ENCODE assay signal across 10 mouse cellular contexts in genomic region chr8:104601386-104601785, GRCm38 (mm10). TPM values are rescaled to one million over a fixed set of nuclear protein-coding genes. Genes with fewer than 3 reads are reported as not detected.
A peak's percentile ranks its signal among the peaks of the same experiment; 100 is the strongest.
DNase-seq lines count a peak whose midpoint lies in the region; ATAC-seq and TF ChIP-seq lines count a peak whose summit lies in the region.
"Had no signal": no experiment of that assay in that cellular context is flagged by ENCODE, and none has a peak within 500 bp of the region (broad histone marks: within the 10 kb centered on the region; RNA-seq: fewer than 3 reads in every experiment).

No protein-coding gene starts in this region.

- peaks cover 41% of the 10 kb centered on the region for H3K4me1 ChIP-seq in heart, embryonic 12.5 days (replicated peaks)
- peaks cover 3% of the 10 kb centered on the region for H3K4me1 ChIP-seq in heart, adult 2 months (ENCODE audit: control insufficient read depth, insufficient read depth, low read length)
- H3K4me1 ChIP-seq in midbrain, embryonic 10.5 days, result peaks cover 21% of the 10 kb centered on the region
- H3K4me1 ChIP-seq in midbrain, embryonic 16.5 days (ENCODE audit: control insufficient read depth, insufficient read depth, low read length), result no peaks in the 10 kb centered on the region; the same call in 1 of the 2 replicates
- H3K4me1 ChIP-seq in limb, embryonic 10.5 days, result peaks cover 31% of the 10 kb centered on the region
- H3K4me1 ChIP-seq in stomach, postnatal 0 days (replicated peaks; ENCODE audit: control insufficient read depth, insufficient read depth), result no peaks in the 10 kb centered on the region

- H3K27ac ChIP-seq in heart, embryonic 12.5 days (ENCODE audit: poor library complexity, severe bottlenecking), result no peak overlapping the region
- H3K27ac ChIP-seq in heart, adult 2 months, result no peak overlapping the region
- no peak overlapping the region; the same call in 1 of the 2 replicates for H3K27ac ChIP-seq in midbrain, embryonic 10.5 days (replicated peaks)
- H3K27ac ChIP-seq in midbrain, embryonic 16.5 days (ENCODE audit: low read length), result no peak overlapping the region
- peak overlapping the region; percentile 56; the same call in 1 of the 2 replicates for H3K27ac ChIP-seq in limb, embryonic 10.5 days
- no peak overlapping the region for H3K27ac ChIP-seq in stomach, postnatal 0 days (replicated peaks)

- peak overlapping the region; percentile 69 for H3K4me2 ChIP-seq in heart, embryonic 12.5 days
- H3K4me2 ChIP-seq in midbrain, embryonic 16.5 days (ENCODE audit: low read length), result no peak overlapping the region
- H3K4me2 ChIP-seq in stomach, postnatal 0 days (replicated peaks; ENCODE audit: low read depth), result peak overlapping the region; percentile 54; the same call in 1 of the 2 replicates

- intact Hi-C loops in heart, adult 2 months (cut with DNase I), result no loop called here
- intact Hi-C loops in left cerebral cortex, postnatal 4 days (cut with DNase I), result no loop called here

- WGBS in heart, embryonic 12.5 days, result 32% methylated on average over 7 of the region's 7 CpGs
- 45% methylated on average over 7 of the region's 7 CpGs for WGBS in heart, adult 2 months
- WGBS in midbrain, embryonic 10.5 days, result 21% methylated on average over 7 of the region's 7 CpGs
- WGBS in midbrain, embryonic 16.5 days, result 26% methylated on average over 7 of the region's 7 CpGs
- WGBS in limb, embryonic 10.5 days, result 31% methylated on average over 7 of the region's 7 CpGs
- 34% methylated on average over 7 of the region's 7 CpGs for WGBS in stomach, postnatal 0 days

- H3K36me3 ChIP-seq in heart, embryonic 12.5 days, result peaks cover 2% of the 10 kb centered on the region; the same call in 1 of the 2 replicates
- H3K36me3 ChIP-seq in heart, adult 2 months (ENCODE audit: control insufficient read depth, insufficient read depth, low read length), result no peaks in the 10 kb centered on the region
- H3K36me3 ChIP-seq in midbrain, embryonic 10.5 days, result peaks cover 8% of the 10 kb centered on the region
- 0 out of 2 replicates have a peak, but pooled peaks cover under 1% of the 10 kb centered on the region for H3K36me3 ChIP-seq in midbrain, embryonic 16.5 days (ENCODE audit: control insufficient read depth, insufficient read depth, low read length)
- peaks cover 7% of the 10 kb centered on the region for H3K36me3 ChIP-seq in limb, embryonic 10.5 days
- H3K36me3 ChIP-seq in stomach, postnatal 0 days (ENCODE audit: control insufficient read depth, insufficient read depth, low read length), result no peaks in the 10 kb centered on the region

- no peaks in the 10 kb centered on the region for H3K27me3 ChIP-seq in heart, embryonic 12.5 days (replicated peaks)
- no peaks in the 10 kb centered on the region for H3K27me3 ChIP-seq in heart, adult 2 months (ENCODE audit: control insufficient read depth, insufficient read depth, low read length)
- peaks cover 17% of the 10 kb centered on the region for H3K27me3 ChIP-seq in midbrain, embryonic 10.5 days (ENCODE audit: low read depth, poor library complexity, severe bottlenecking)
- no peaks in the 10 kb centered on the region; the same call in 1 of the 2 replicates for H3K27me3 ChIP-seq in midbrain, embryonic 16.5 days (ENCODE audit: control insufficient read depth, insufficient read depth, low read depth, low read length)
- peaks cover 15% of the 10 kb centered on the region; the same call in 1 of the 2 replicates for H3K27me3 ChIP-seq in limb, embryonic 10.5 days (ENCODE audit: low read depth, poor library complexity, severe bottlenecking)
- H3K27me3 ChIP-seq in stomach, postnatal 0 days (ENCODE audit: control insufficient read depth, insufficient read depth, low read length), result no peaks in the 10 kb centered on the region

- peak overlapping the region; percentile 55; the same call in 1 of the 2 replicates for H3K9ac ChIP-seq in heart, embryonic 12.5 days
- H3K9ac ChIP-seq in heart, adult 2 months (ENCODE audit: low read depth, low read length), result no peak overlapping the region
- H3K9ac ChIP-seq in midbrain, embryonic 16.5 days (ENCODE audit: low read depth, low read length), result no peak overlapping the region
- H3K9ac ChIP-seq in stomach, postnatal 0 days (ENCODE audit: low read length), result no peak overlapping the region

- H3K79me2 ChIP-seq in heart, adult 2 months (replicated peaks; ENCODE audit: control insufficient read depth, insufficient read depth, low read length), result no peaks in the 10 kb centered on the region

- no peak for TF ChIP-seq POLR2A in heart, adult 2 months (IDR thresholded peaks at IDR 0.05; ENCODE audit: insufficient read depth, low read depth, low read length)

- TF ChIP-seq EP300 in heart, adult 2 months (IDR thresholded peaks at IDR 0.05; ENCODE audit: insufficient read depth, low read depth, low read length), result no peak
- TF ChIP-seq EP300 in stomach, postnatal 0 days (optimal IDR thresholded peaks at IDR 0.05), result no peak

- DNase-seq in heart, adult 2 months, result no peak
- peak; percentile 23 for DNase-seq in midbrain, embryonic 10.5 days (ENCODE audit: low spot score)
- DNase-seq in limb, embryonic 10.5 days (ENCODE audit: low spot score), result peak; percentile 36
- DNase-seq in stomach, postnatal 0 days (ENCODE audit: low spot score), result no peak
- no peak for DNase-seq in left cerebral cortex, postnatal 4 days
- no peak for DNase-seq in spleen, postnatal 10 days (ENCODE audit: low spot score in 2 of 2)
- DNase-seq: cerebellum, adult 11-12 months; lung, postnatal 14 days had no signal

- ATAC-seq in heart, embryonic 12.5 days (ENCODE audit: insufficient number of reproducible peaks, low FRiP score), result no peak
- ATAC-seq in midbrain, embryonic 16.5 days, result no peak
- no peak for ATAC-seq in stomach, postnatal 0 days (ENCODE audit: low FRiP score, low TSS enrichment)

- no peak overlapping the region for H3K4me3 ChIP-seq in heart, embryonic 12.5 days
- H3K4me3 ChIP-seq in heart, adult 2 months, result no peak overlapping the region
- peak overlapping the region; percentile 38; the same call in 1 of the 2 replicates for H3K4me3 ChIP-seq in midbrain, embryonic 10.5 days
- H3K4me3 ChIP-seq in midbrain, embryonic 16.5 days (ENCODE audit: low read depth, low read length), result no peak overlapping the region
- H3K4me3 ChIP-seq in limb, embryonic 10.5 days, result peak overlapping the region; percentile 44; the same call in 1 of the 2 replicates
- H3K4me3 ChIP-seq in stomach, postnatal 0 days (ENCODE audit: low read depth, low read length), result no peak overlapping the region

- no peaks in the 10 kb centered on the region for H3K9me3 ChIP-seq in heart, embryonic 12.5 days (replicated peaks)
- no peaks in the 10 kb centered on the region for H3K9me3 ChIP-seq in midbrain, embryonic 10.5 days (replicated peaks)
- no peaks in the 10 kb centered on the region for H3K9me3 ChIP-seq in midbrain, embryonic 16.5 days (replicated peaks; ENCODE audit: control insufficient read depth, low read length, poor library complexity, severe bottlenecking)
- H3K9me3 ChIP-seq in limb, embryonic 10.5 days (replicated peaks), result no peaks in the 10 kb centered on the region
- H3K9me3 ChIP-seq in stomach, postnatal 0 days (ENCODE audit: control insufficient read depth, low read length), result no peaks in the 10 kb centered on the region

- no peak for TF ChIP-seq CTCF in heart, adult 2 months (IDR thresholded peaks at IDR 0.05)
- no peak for TF ChIP-seq CTCF in stomach, postnatal 0 days (IDR thresholded peaks at IDR 0.05; ENCODE audit: low read depth)

RNA-seq across cellular contexts. Expression of gene Pdp2, which starts 10.1 kb away (rescaled TPM):
- polyA plus RNA-seq in heart, embryonic 12.5 days (2016; fragmentation: Nextera tagmentation; extraction: Ambion mirVana), result 8.6 and 9.0 TPM in 2 replicates
- 10 to 100 TPM; 18.4 to 35.8 TPM for total RNA-seq in heart, adult 2 months (2021)
- 10.0 and 18.8 TPM in 2 replicates for polyA plus RNA-seq in heart, adult 2 months (2012; rRNA removed)
- polyA plus RNA-seq in midbrain, embryonic 10.5 days (2016; fragmentation: Nextera tagmentation; extraction: Ambion mirVana), result 14.3 and 16.5 TPM in 2 replicates
- 23.5 and 25.7 TPM in 2 replicates for polyA plus RNA-seq in midbrain, embryonic 16.5 days (2015; fragmentation: Nextera tagmentation; extraction: Ambion mirVana)
- 14.5 and 14.8 TPM in 2 replicates for polyA plus RNA-seq in limb, embryonic 10.5 days (2016; fragmentation: Nextera tagmentation; extraction: Ambion mirVana)
- polyA plus RNA-seq in stomach, postnatal 0 days (2015; fragmentation: Nextera tagmentation; extraction: Ambion mirVana), result 5.5 and 6.2 TPM in 2 replicates
- total RNA-seq in left cerebral cortex, postnatal 4 days (2021), result 10 to 100 TPM; 13.0 to 13.6 TPM

RNA-seq across cellular contexts. Expression of gene Cdh16, which starts 22.8 kb away (rescaled TPM):
- polyA plus RNA-seq in heart, embryonic 12.5 days (2016; fragmentation: Nextera tagmentation; extraction: Ambion mirVana), result 16.1 and 18.6 TPM in 2 replicates
- total RNA-seq in heart, adult 2 months (2021), result 1 to 10 TPM; 3.3 to 4.3 TPM
- 7.1 and 11.0 TPM in 2 replicates for polyA plus RNA-seq in heart, adult 2 months (2012; rRNA removed)
- not detected in 2 replicates for polyA plus RNA-seq in midbrain, embryonic 10.5 days (2016; fragmentation: Nextera tagmentation; extraction: Ambion mirVana)
- polyA plus RNA-seq in midbrain, embryonic 16.5 days (2015; fragmentation: Nextera tagmentation; extraction: Ambion mirVana), result not detected in 2 replicates
- polyA plus RNA-seq in limb, embryonic 10.5 days (2016; fragmentation: Nextera tagmentation; extraction: Ambion mirVana), result 0.13 TPM in 1 of 2 replicates, not detected in the other
- 0.30 TPM in 2 replicates for polyA plus RNA-seq in stomach, postnatal 0 days (2015; fragmentation: Nextera tagmentation; extraction: Ambion mirVana)
- not detected for total RNA-seq in left cerebral cortex, postnatal 4 days (2021)

RNA-seq across cellular contexts. Expression of gene Rrad, which starts 29.7 kb away (rescaled TPM):
- polyA plus RNA-seq in heart, embryonic 12.5 days (2016; fragmentation: Nextera tagmentation; extraction: Ambion mirVana), result 299 and 301 TPM in 2 replicates
- 100 to 1,000 TPM; 123 to 414 TPM for total RNA-seq in heart, adult 2 months (2021)
- polyA plus RNA-seq in heart, adult 2 months (2012; rRNA removed), result 205 and 316 TPM in 2 replicates
- 1.3 and 2.0 TPM in 2 replicates for polyA plus RNA-seq in midbrain, embryonic 10.5 days (2016; fragmentation: Nextera tagmentation; extraction: Ambion mirVana)
- polyA plus RNA-seq in midbrain, embryonic 16.5 days (2015; fragmentation: Nextera tagmentation; extraction: Ambion mirVana), result 2.9 and 3.2 TPM in 2 replicates
- polyA plus RNA-seq in limb, embryonic 10.5 days (2016; fragmentation: Nextera tagmentation; extraction: Ambion mirVana), result 2.0 and 3.2 TPM in 2 replicates
- 10.3 and 12.8 TPM in 2 replicates for polyA plus RNA-seq in stomach, postnatal 0 days (2015; fragmentation: Nextera tagmentation; extraction: Ambion mirVana)
- total RNA-seq in left cerebral cortex, postnatal 4 days (2021), result 1 to 10 TPM; 3.2 to 3.3 TPM

RNA-seq across cellular contexts. Expression of gene Ciao2b, which starts 40.4 kb away (rescaled TPM):
- polyA plus RNA-seq in heart, embryonic 12.5 days (2016; fragmentation: Nextera tagmentation; extraction: Ambion mirVana), result 187 and 195 TPM in 2 replicates
- 10 to 100 TPM; 63.9 to 66.9 TPM for total RNA-seq in heart, adult 2 months (2021)
- 51.6 and 58.1 TPM in 2 replicates for polyA plus RNA-seq in heart, adult 2 months (2012; rRNA removed)
- 107 and 110 TPM in 2 replicates for polyA plus RNA-seq in midbrain, embryonic 10.5 days (2016; fragmentation: Nextera tagmentation; extraction: Ambion mirVana)
- 123 and 129 TPM in 2 replicates for polyA plus RNA-seq in midbrain, embryonic 16.5 days (2015; fragmentation: Nextera tagmentation; extraction: Ambion mirVana)
- polyA plus RNA-seq in limb, embryonic 10.5 days (2016; fragmentation: Nextera tagmentation; extraction: Ambion mirVana), result 95.6 and 105 TPM in 2 replicates
- polyA plus RNA-seq in stomach, postnatal 0 days (2015; fragmentation: Nextera tagmentation; extraction: Ambion mirVana), result 71.2 and 76.1 TPM in 2 replicates
- 10 to 100 TPM; 34.7 to 39.2 TPM for total RNA-seq in left cerebral cortex, postnatal 4 days (2021)

Comparison
In these comparisons a context has a peak if more than half of its experiments do, and no peak if none do; other contexts are left out.
1. H3K4me3 ChIP-seq: peak in midbrain, embryonic 10.5 days (single experiment) and limb, embryonic 10.5 days (single experiment); none in heart, embryonic 12.5 days (single experiment), heart, adult 2 months (single experiment), midbrain, embryonic 16.5 days (single experiment) and stomach, postnatal 0 days (single experiment).
2. DNase-seq: peak in midbrain, embryonic 10.5 days (single experiment) and limb, embryonic 10.5 days (single experiment); none in heart, adult 2 months (0 of 2), stomach, postnatal 0 days (single experiment), left cerebral cortex, postnatal 4 days (single experiment) and spleen, postnatal 10 days (0 of 2).
3. RNA of gene Rrad, which starts 29.7 kb away (polyA plus RNA-seq): 299 to 301 TPM in heart, embryonic 12.5 days and 205 to 316 TPM in heart, adult 2 months; 10.3 to 12.8 TPM in stomach, postnatal 0 days, 2.0 to 3.2 TPM in limb, embryonic 10.5 days, 2.9 to 3.2 TPM in midbrain, embryonic 16.5 days and 1.3 to 2.0 TPM in midbrain, embryonic 10.5 days; every median in the first group is over 10 times any median in the second.